Mouse (Mus musculus): Measurements from ENCODE around the gene Apol7e.
"Not testable (repeated sequence)": the region's sequence is repeated elsewhere in the genome, so short reads cannot be mapped to it uniquely, and the experiment has no call there.

The Apol7e gene

DNA sequence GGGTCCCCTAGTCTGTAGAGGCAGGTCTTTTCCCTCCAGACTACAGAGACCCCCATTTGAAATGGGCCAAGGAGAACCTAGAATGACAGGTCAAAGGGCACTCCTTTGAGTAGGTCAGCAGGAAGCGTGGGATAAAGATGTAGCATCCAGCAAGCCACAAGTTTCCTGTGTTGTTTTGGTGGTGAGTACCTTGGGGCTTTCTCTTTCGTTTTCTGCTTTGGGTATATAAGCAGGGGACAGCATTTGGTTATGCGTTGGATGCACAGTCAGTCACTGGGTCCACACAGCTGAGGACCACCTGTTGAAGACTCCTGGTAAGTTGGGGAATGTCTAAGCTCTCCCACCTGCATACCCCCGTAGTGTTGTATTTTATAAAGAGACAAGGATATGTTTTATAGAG is at the start of gene Apol7e:
Apol7e (plus strand) TSS at position 202 of the 400 bp plus-strand sequence.
- not testable (repeated sequence) for DNase-seq (ENCODE audit: low read depth)

DNA sequence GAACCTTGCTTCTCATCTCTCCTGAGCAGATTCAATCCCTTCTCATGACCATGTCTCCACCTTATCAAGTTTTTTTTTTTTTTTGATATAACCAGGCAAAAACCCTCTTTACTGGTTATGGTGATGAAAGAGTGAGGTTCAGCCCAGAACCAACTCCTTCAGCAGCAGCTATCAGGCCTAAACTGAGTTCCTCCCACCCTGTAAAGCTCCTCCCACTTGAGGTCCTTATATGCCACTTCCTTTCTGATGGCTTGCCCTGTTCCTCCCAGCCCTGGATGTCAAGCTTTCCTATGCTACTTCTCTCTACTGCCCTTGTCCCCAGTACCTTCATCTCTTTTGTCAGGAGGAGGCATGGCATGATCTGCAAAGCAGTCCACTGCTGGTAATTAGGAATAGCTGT is 47.5 kb upstream of the Apol7e start:
- not testable (repeated sequence) for DNase-seq (ENCODE audit: low read depth)

- DNase-seq (ENCODE audit: low read depth), result not testable (repeated sequence)
Observed at GRCm38 (mm10) chr15:77659773-77660172, 38.9 kb upstream of the Apol7e start.

- not testable (repeated sequence) for DNase-seq (ENCODE audit: low read depth)
Observed at GRCm38 (mm10) chr15:77661841-77662240, 36.8 kb upstream of the Apol7e start.

GRCm38 (mm10) chr15:77674081-77674480 is 24.6 kb upstream of the Apol7e start:
- not testable (repeated sequence) for DNase-seq (ENCODE audit: low read depth)

- not testable (repeated sequence) for DNase-seq (ENCODE audit: low read depth)
Observed at GRCm38 (mm10) chr15:77683944-77684343, 14.7 kb upstream of the Apol7e start.

- DNase-seq (ENCODE audit: low read depth), result not testable (repeated sequence)
Observed at GRCm38 (mm10) chr15:77691532-77692311, 6.9 kb upstream of the Apol7e start.

DNA sequence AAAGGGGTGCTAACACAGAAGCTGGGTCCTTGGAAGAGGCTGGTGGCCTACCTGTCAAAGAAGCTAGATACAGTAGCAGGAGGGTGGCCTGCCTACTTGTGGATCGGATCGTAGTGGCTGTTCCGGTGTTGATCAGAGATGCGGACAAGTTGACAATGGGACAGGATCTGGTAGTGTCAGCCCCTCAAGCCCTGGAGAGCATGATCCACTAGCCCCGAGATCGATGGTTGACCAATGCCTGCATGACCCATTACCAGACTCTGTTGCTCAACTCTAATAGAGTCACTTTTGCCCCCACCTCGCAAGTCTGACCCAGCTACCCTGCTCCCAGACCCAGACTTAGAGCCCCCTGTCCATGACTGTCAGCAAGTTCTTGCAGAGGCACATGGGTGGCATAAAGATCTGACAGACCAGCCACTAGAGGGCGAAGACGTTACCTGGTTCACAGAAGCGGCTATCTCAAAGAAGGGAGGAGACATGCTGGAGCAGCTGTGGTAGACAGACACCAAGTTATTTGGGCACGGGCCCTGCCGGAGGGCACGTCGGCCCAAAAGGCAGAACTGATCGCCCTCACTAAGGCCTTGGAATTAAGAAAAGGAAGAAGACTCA is 3.9 kb upstream of the Apol7e start:
- peak; percentile 7 for DNase-seq (ENCODE audit: low read depth)

DNA sequence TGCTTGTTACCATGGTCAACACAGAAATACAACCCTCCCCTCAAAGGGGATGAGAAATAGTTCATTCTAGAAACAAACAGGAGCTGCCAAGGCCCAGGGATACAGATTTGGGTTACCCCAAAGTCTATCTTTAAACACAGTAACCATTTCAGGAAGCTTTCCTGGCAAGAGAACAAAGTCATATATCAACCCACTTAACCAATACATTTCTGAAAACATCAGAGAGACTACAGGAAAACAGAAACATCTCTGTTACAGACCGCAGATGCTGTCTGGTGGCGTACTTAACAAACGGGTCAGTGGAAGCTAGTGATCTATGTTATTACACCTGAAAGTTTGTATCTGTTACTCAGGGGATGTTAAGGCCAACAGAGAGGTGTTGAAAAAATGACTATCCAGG is 6.6 kb downstream of the Apol7e start:
- not testable (repeated sequence) for DNase-seq (ENCODE audit: low read depth)

DNA sequence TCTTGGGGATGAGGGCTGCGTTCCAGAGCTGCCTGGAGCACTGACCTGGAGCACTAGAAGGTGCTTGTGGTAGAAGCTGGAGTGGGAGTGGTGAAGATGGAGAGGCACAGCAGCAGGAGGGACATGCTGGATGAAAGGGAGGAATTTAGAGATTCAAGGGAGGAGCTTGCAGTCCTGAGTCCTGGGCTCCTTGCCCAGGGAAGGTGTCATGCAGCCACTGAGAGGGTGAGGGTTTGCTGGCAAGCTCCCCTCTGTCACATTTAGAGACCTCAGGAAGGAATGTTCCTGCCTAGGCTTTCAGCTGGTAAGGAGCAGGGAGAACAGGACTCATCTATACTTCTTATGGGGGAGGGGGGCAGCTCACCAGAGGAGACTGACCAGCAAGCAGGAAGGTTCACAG is 10.3 kb downstream of the Apol7e start:
- DNase-seq (ENCODE audit: low read depth), result not testable (repeated sequence)

- not testable (repeated sequence) for DNase-seq (ENCODE audit: low read depth)
Observed at GRCm38 (mm10) chr15:77718240-77718639, 19.6 kb downstream of the Apol7e start.

GRCm38 (mm10) chr15:77721509-77721908 is 22.9 kb downstream of the Apol7e start:
- DNase-seq (ENCODE audit: low read depth), result not testable (repeated sequence)

DNA sequence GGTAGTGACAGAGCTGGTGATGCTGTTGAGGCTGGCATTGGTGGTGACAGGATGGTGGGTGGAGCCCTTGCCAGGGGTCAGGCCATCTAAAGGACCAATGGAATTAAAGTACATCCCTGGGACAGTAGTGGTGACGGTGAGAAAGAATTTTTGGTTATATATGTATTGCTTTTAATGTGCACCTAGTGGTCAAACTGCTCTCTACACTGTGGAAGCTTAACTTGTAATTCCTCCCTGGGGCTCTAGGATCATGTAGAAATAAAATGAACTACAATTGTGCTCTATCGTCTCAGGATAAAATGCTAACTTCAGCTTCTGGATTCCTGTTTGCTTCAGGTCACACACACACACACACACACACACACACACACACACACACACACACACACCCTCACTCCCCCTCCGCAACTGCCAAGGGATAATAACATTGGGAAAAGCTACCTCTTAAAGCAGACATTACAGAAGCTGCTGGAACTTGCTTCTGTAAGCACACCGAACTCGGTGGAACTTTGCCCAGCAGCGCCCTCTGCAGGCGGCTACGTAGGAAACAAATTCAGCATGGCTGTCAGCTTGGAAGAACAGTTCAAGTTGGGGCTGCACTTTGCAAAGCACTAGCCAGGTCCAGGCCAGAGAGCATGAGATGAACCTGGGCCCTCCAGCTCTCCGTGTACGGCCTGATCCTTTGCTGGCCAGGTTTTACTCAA is 25.7 kb downstream of the Apol7e start:
- not testable (repeated sequence) for DNase-seq (ENCODE audit: low read depth)

DNA sequence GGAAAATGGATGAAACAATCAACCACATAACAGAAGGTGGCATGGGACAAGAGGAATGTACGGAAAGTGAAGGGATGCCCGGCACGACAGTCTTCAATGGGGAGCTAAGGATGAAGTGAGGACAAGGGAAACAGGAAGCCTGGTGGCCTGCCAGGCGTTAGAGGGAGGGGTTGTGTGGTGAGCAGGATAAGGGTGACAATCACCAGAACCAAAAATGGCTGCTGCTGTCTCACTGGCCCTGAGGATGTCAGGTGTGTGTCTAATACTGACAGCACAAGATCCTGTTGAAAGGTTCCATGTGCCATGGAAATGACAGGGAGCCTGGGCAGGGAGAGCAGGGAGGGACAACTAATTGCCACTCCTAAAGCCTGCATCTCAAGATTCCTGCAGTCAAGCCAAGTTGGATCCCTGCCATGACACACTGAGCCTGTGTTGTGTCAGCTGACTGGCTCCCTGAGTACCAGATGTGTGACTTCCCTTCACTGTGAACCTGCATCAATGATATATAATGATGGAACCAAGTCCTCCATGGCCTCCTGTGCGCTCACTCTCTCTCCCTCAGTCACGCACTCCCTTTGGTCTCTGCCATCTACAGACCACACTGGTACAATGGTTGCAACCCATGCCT is 26.9 kb downstream of the Apol7e start:
- not testable (repeated sequence) for DNase-seq (ENCODE audit: low read depth)

GRCm38 (mm10) chr15:77727139-77727538 is 28.5 kb downstream of the Apol7e start:
- DNase-seq (ENCODE audit: low read depth), result not testable (repeated sequence)

- not testable (repeated sequence) for DNase-seq (ENCODE audit: low read depth)
Observed at GRCm38 (mm10) chr15:77727745-77728144, 29.1 kb downstream of the Apol7e start.

GRCm38 (mm10) chr15:77728739-77729138 is 30.1 kb downstream of the Apol7e start, which contains the start of gene Apol9b:
Apol9b (plus strand) TSS chr15:77729039.
- DNase-seq (ENCODE audit: low read depth), result not testable (repeated sequence)

DNA sequence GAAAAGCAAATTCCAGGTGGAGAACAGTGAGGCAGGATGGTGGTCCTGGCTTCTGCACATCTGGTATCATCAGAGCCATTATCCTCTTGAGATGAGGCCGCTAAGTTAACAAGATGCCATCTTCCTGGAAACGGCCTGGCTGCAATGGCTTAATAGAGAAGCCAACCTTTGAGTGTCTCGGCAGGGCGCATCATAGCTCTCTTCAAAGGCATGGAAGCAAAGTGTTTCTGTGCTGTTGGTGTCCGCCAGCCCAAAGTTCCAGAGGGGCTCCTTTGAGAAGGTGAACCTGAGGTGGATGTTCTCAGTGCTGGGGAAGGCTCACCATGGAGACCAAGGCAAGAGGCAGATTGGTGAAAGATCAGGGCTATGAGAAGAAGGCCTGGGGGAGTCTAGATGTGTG is 32.9 kb downstream of the Apol7e start:
- DNase-seq (ENCODE audit: low read depth), result no peak

GRCm38 (mm10) chr15:77732851-77733250 is 34.2 kb downstream of the Apol7e start:
- DNase-seq (ENCODE audit: low read depth), result not testable (repeated sequence)

GRCm38 (mm10) chr15:77733380-77733779 is 34.7 kb downstream of the Apol7e start:
- DNase-seq (ENCODE audit: low read depth), result not testable (repeated sequence)

DNA sequence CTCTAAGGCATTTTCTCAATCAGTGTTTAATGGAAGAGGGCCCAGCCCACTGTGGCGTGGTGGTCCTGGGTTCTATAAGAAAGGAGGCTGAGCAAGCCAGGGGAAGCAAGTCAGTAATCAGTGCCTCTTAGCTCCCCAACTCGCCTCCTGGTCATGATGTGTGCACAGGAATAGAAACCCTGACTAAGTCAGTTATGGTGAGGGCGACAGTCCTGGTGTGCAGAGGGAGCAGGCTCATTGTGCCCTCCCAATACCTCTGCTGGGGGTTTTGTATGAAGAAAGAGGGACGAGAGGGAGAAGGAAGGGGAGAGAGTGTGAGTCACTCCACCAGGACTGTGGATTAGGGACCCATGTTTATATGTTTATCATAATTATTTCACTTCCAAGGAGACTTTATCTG is 35.2 kb downstream of the Apol7e start:
- not testable (repeated sequence) for DNase-seq (ENCODE audit: low read depth)

All from c-Kit-positive CD71-positive TER-119-negative erythroid progenitor cells, embryonic 14.5 days (primary cell).